Mouse (Mus musculus) cerebellum, adult 2 months (tissue): Measurements from ENCODE around the gene Slc38a10. TPM values are rescaled to one million over a fixed set of nuclear protein-coding genes. Genes with fewer than 3 reads are reported as not detected.
A peak's percentile ranks its signal among the peaks of the same experiment; 100 is the strongest.

Experiments used
- DNase-seq, 2 experiments: peaks; one replicate each; pipeline ENCODE4 v3.0.0; 2021
- H3K27ac ChIP-seq: fragments of 200-500 bp; 2 replicates; pipeline ENCODE4 v1.5.1; 2012; ENCODE audit warnings: low read length, control low read depth, inconsistent platforms; ENCODE audit not compliant: insufficient read depth
- H3K27me3 ChIP-seq: fragments of 200-500 bp; 2 replicates; pipeline ENCODE4 v1.6.1; 2012; ENCODE audit warnings: inconsistent platforms, mild to moderate bottlenecking, low read length, moderate library complexity; ENCODE audit not compliant: control insufficient read depth, insufficient read depth
- H3K4me1 ChIP-seq: fragments of 200-500 bp; 2 replicates; pipeline ENCODE4 v1.6.1; 2011; ENCODE audit warnings: low read length; ENCODE audit not compliant: control insufficient read depth, insufficient read depth
- H3K4me3 ChIP-seq: fragments of 200-500 bp; replicated peaks from 2 replicates; pipeline ENCODE3; 2011; ENCODE audit warnings: mild to moderate bottlenecking, low read depth, low read length, control low read depth; ENCODE audit not compliant: insufficient read depth
- CTCF ChIP-seq: fragments of 200-500 bp; IDR thresholded peaks from 2 replicates; pipeline ENCODE4 v1.5.1; 2011; ENCODE audit warnings: low read depth, mild to moderate bottlenecking, control low read depth, low read length, moderate library complexity, borderline replicate concordance; ENCODE audit not compliant: insufficient read depth
- POLR2A ChIP-seq: fragments of 200-500 bp; IDR thresholded peaks from 2 replicates; pipeline ENCODE4 v1.6.1; 2011; ENCODE audit warnings: low read length, control low read depth, borderline replicate concordance; ENCODE audit not compliant: insufficient read depth
- WGBS: fragments of 180-500 bp; shearing (Covaris S2); methylation state at CpG from one replicate; pipeline ENCODE4 v1.1.7; 2018; 5-methylcytosine and 5-hydroxymethylcytosine counted together
- polyA plus RNA-seq: library from polyadenylated mRNA; depleted of rRNA; stranded (reverse); fragments of >200 nt; gene quantifications from 2 replicates; pipeline ENCODE4 v1.2.3, GENCODE M21; 2012; rRNA removed

Gene Slc38a10
- polyA plus RNA-seq, 1 experiment: 73.2 TPM

- DNase-seq: peak; percentile 68 to 74
- 0 out of 2 replicates have a peak overlapping the region, but pooled peaks have one; percentile 8 for H3K27ac ChIP-seq
- TF ChIP-seq CTCF: peak; percentile 80
- no peak for TF ChIP-seq POLR2A
- H3K4me3 ChIP-seq: no peak overlapping the region
- H3K27me3 ChIP-seq: no peaks in the 10 kb centered on the region
- 22% methylated on average over 10 of the region's 10 CpGs for WGBS
- H3K4me1 ChIP-seq: peaks cover 23% of the 10 kb centered on the region
These were observed 85.9 kb downstream of the Slc38a10 start for GRCm38 (mm10) chr11:120065291-120065690.

GRCm38 (mm10) chr11:120064668-120065040 lies 86.5 kb downstream of the Slc38a10 start:
- no peak overlapping the region for H3K27ac ChIP-seq
- peaks cover 24% of the 10 kb centered on the region for H3K4me1 ChIP-seq
- no peak overlapping the region for H3K4me3 ChIP-seq
- DNase-seq: no peak
- H3K27me3 ChIP-seq: no peaks in the 10 kb centered on the region
- no peak for TF ChIP-seq POLR2A
- TF ChIP-seq CTCF: no peak
- WGBS: 73% methylated on average over 11 of the region's 11 CpGs

GRCm38 (mm10) chr11:120064006-120064667 lies 87.0 kb downstream of the Slc38a10 start:
- H3K27ac ChIP-seq: no peak overlapping the region
- TF ChIP-seq POLR2A (no peak), CTCF (no peak)
- H3K4me3 ChIP-seq: no peak overlapping the region
- H3K27me3 ChIP-seq: no peaks in the 10 kb centered on the region
- H3K4me1 ChIP-seq: peaks cover 29% of the 10 kb centered on the region
- WGBS: 58% methylated on average over 13 of the region's 13 CpGs
- DNase-seq: no peak

- Histone ChIP-seq H3K4me3 (no peak overlapping the region), H3K27me3 (no peaks in the 10 kb centered on the region), H3K27ac (no peak overlapping the region), H3K4me1 (peaks cover 32% of the 10 kb centered on the region)
- no peak for DNase-seq
- WGBS: 75% methylated on average over 5 of the region's 5 CpGs
- TF ChIP-seq CTCF (no peak), POLR2A (no peak)
These were observed 87.8 kb downstream of the Slc38a10 start for GRCm38 (mm10) chr11:120063326-120063725.

GRCm38 (mm10) chr11:120060634-120061033 lies 90.5 kb downstream of the Slc38a10 start:
- no peak for DNase-seq
- TF ChIP-seq CTCF (no peak), POLR2A (no peak)
- WGBS: 21% methylated on average over 8 of the region's 8 CpGs
- no peak overlapping the region for H3K27ac ChIP-seq
- no peaks in the 10 kb centered on the region for H3K27me3 ChIP-seq
- H3K4me1 ChIP-seq: peaks cover 38% of the 10 kb centered on the region
- no peak overlapping the region for H3K4me3 ChIP-seq

GRCm38 (mm10) chr11:120055953-120056732 lies 95.0 kb downstream of the Slc38a10 start:
- Histone ChIP-seq H3K27me3 (no peaks in the 10 kb centered on the region), H3K27ac (peak overlapping the region; percentile 41), H3K4me3 (no peak overlapping the region), H3K4me1 (peaks cover 44% of the 10 kb centered on the region)
- TF ChIP-seq POLR2A (no peak), CTCF (no peak)
- DNase-seq: peak; percentile 59 to 77
- WGBS: 18% methylated on average over 12 of the region's 12 CpGs

Other genes with a start within 250 kb of the Slc38a10 start
- gene Chmp6, start 237.9 kb downstream of the Slc38a10 start, polyA plus RNA-seq: 41.9 and 43.9 TPM in 2 replicates
- 116 and 141 TPM in 2 replicates for gene Baiap2, start 208.6 kb downstream of the Slc38a10 start, polyA plus RNA-seq
- gene Aatk, start 104.2 kb downstream of the Slc38a10 start, polyA plus RNA-seq: 296 and 298 TPM in 2 replicates
- 32.3 and 33.0 TPM in 2 replicates for gene Cep131, start 64.5 kb downstream of the Slc38a10 start, polyA plus RNA-seq
- 43.5 and 44.7 TPM in 2 replicates for gene Tepsin, start 52.6 kb downstream of the Slc38a10 start, polyA plus RNA-seq
- 43.5 and 50.7 TPM in 2 replicates for gene Ndufaf8, start 52.4 kb downstream of the Slc38a10 start, polyA plus RNA-seq
- 17.0 and 17.6 TPM in 2 replicates for gene Bahcc1, start 81.6 kb upstream of the Slc38a10 start, polyA plus RNA-seq
- gene Actg1, start 197.2 kb upstream of the Slc38a10 start, polyA plus RNA-seq: 834 and 845 TPM in 2 replicates
- gene Fscn2, start 210.2 kb upstream of the Slc38a10 start, polyA plus RNA-seq: 0.29 TPM in 1 of 2 replicates, not detected in the other
- gene Faap100, start 227.4 kb upstream of the Slc38a10 start, polyA plus RNA-seq: 34.4 and 34.8 TPM in 2 replicates